Mouse (Mus musculus): Measurements from ENCODE around the gene Sod3. TPM values are rescaled to one million over a fixed set of nuclear protein-coding genes. Genes with fewer than 3 reads are reported as not detected.

Sod3 gene
- 0.23 and 0.36 TPM in 2 replicates for polyA plus RNA-seq (2015; fragmentation: Nextera tagmentation; extraction: Ambion mirVana)

- ATAC-seq (ENCODE audit: extremely low read depth, insufficient number of reproducible peaks, low FRiP score, low TSS enrichment) = no peak
- Histone ChIP-seq H3K4me3 (no peak within 1 kb of the TSS), H3K27ac (replicated peaks) (no peak within 1 kb of the TSS), H3K9me3 (no peaks in the 10 kb centered on the region), H3K4me2 (peak within 1 kb of the TSS; percentile 34), H3K27me3 (replicated peaks) (peaks cover 21% of the 10 kb centered on the region), H3K36me3 (no peaks in the 10 kb centered on the region), H3K4me1 (peaks cover 26% of the 10 kb centered on the region), H3K9ac (peak within 1 kb of the TSS; percentile 19; the same call in 1 of the 2 replicates)
- 20% methylated on average over 11 of the region's 11 CpGs for WGBS
Observed at GRCm38 (mm10) chr5:52363468-52364150, at the start of gene Sod3. TSS of gene Sod3 (plus strand) at chr5:52363791.

- no peak overlapping the region for H3K27ac ChIP-seq (replicated peaks)
- H3K27me3 ChIP-seq (replicated peaks) = no peaks in the 10 kb centered on the region
- no peaks in the 10 kb centered on the region for H3K9me3 ChIP-seq
- no peaks in the 10 kb centered on the region for H3K36me3 ChIP-seq
- no peak overlapping the region for H3K9ac ChIP-seq
- no peak overlapping the region for H3K4me3 ChIP-seq
- ATAC-seq (ENCODE audit: extremely low read depth, insufficient number of reproducible peaks, low FRiP score, low TSS enrichment) = no peak
- H3K4me1 ChIP-seq = no peaks in the 10 kb centered on the region
- WGBS = 67% methylated on average over 7 of the region's 7 CpGs
- no peak overlapping the region for H3K4me2 ChIP-seq
Observed at GRCm38 (mm10) chr5:52316926-52317325, 46.7 kb upstream of the Sod3 start.

GRCm38 (mm10) chr5:52319499-52319898, 44.1 kb upstream of the Sod3 start:
- no peaks in the 10 kb centered on the region for H3K4me1 ChIP-seq
- WGBS = 58% methylated on average over 8 of the region's 8 CpGs
- H3K4me3 ChIP-seq = no peak overlapping the region
- no peaks in the 10 kb centered on the region for H3K36me3 ChIP-seq
- H3K4me2 ChIP-seq = no peak overlapping the region
- no peak overlapping the region for H3K9ac ChIP-seq
- H3K9me3 ChIP-seq = no peaks in the 10 kb centered on the region
- ATAC-seq (ENCODE audit: extremely low read depth, insufficient number of reproducible peaks, low FRiP score, low TSS enrichment) = no peak
- no peaks in the 10 kb centered on the region for H3K27me3 ChIP-seq (replicated peaks)
- no peak overlapping the region for H3K27ac ChIP-seq (replicated peaks)

- Histone ChIP-seq H3K4me2 (no peak overlapping the region), H3K9me3 (no peaks in the 10 kb centered on the region), H3K27ac (replicated peaks) (no peak overlapping the region), H3K4me1 (peaks cover 9% of the 10 kb centered on the region; the same call in 1 of the 2 replicates), H3K9ac (no peak overlapping the region), H3K36me3 (no peaks in the 10 kb centered on the region), H3K27me3 (replicated peaks) (no peaks in the 10 kb centered on the region), H3K4me3 (no peak overlapping the region)
- no peak for ATAC-seq (ENCODE audit: extremely low read depth, insufficient number of reproducible peaks, low FRiP score, low TSS enrichment)
- WGBS = 18% methylated on average over 8 of the region's 8 CpGs
Observed at GRCm38 (mm10) chr5:52332120-52332519, 31.5 kb upstream of the Sod3 start.

GRCm38 (mm10) chr5:52335590-52335989, 28.0 kb upstream of the Sod3 start:
- H3K27me3 ChIP-seq (replicated peaks) = no peaks in the 10 kb centered on the region
- H3K36me3 ChIP-seq = no peaks in the 10 kb centered on the region
- no peak overlapping the region for H3K9ac ChIP-seq
- no peak for ATAC-seq (ENCODE audit: extremely low read depth, insufficient number of reproducible peaks, low FRiP score, low TSS enrichment)
- H3K4me3 ChIP-seq = no peak overlapping the region
- H3K4me1 ChIP-seq = peaks cover 9% of the 10 kb centered on the region; the same call in 1 of the 2 replicates
- no peak overlapping the region for H3K4me2 ChIP-seq
- H3K9me3 ChIP-seq = no peaks in the 10 kb centered on the region
- no peak overlapping the region for H3K27ac ChIP-seq (replicated peaks)
- 50% methylated on average over 3 of the region's 3 CpGs for WGBS

GRCm38 (mm10) chr5:52339134-52339533, 24.5 kb upstream of the Sod3 start:
- Histone ChIP-seq H3K9ac (no peak overlapping the region), H3K4me1 (0 out of 2 replicates have a peak, but pooled peaks cover 3% of the 10 kb centered on the region), H3K4me2 (no peak overlapping the region), H3K27ac (replicated peaks) (no peak overlapping the region), H3K36me3 (no peaks in the 10 kb centered on the region), H3K27me3 (replicated peaks) (no peaks in the 10 kb centered on the region), H3K4me3 (no peak overlapping the region), H3K9me3 (no peaks in the 10 kb centered on the region)
- WGBS = 55% methylated on average over 2 of the region's 2 CpGs
- ATAC-seq (ENCODE audit: extremely low read depth, insufficient number of reproducible peaks, low FRiP score, low TSS enrichment) = no peak

GRCm38 (mm10) chr5:52346890-52347289, 16.7 kb upstream of the Sod3 start:
- H3K27ac ChIP-seq (replicated peaks) = no peak overlapping the region
- no peaks in the 10 kb centered on the region for H3K9me3 ChIP-seq
- no peaks in the 10 kb centered on the region for H3K27me3 ChIP-seq (replicated peaks)
- no peaks in the 10 kb centered on the region for H3K4me1 ChIP-seq
- WGBS = 57% methylated on average over 2 of the region's 2 CpGs
- no peak overlapping the region for H3K4me2 ChIP-seq
- H3K36me3 ChIP-seq = no peaks in the 10 kb centered on the region
- ATAC-seq (ENCODE audit: extremely low read depth, insufficient number of reproducible peaks, low FRiP score, low TSS enrichment) = no peak
- H3K4me3 ChIP-seq = no peak overlapping the region
- no peak overlapping the region for H3K9ac ChIP-seq

GRCm38 (mm10) chr5:52350451-52350850, 13.1 kb upstream of the Sod3 start:
- Histone ChIP-seq H3K9ac (no peak overlapping the region), H3K36me3 (no peaks in the 10 kb centered on the region), H3K4me3 (no peak overlapping the region), H3K9me3 (no peaks in the 10 kb centered on the region), H3K4me2 (no peak overlapping the region), H3K27ac (replicated peaks) (no peak overlapping the region), H3K4me1 (no peaks in the 10 kb centered on the region), H3K27me3 (replicated peaks) (no peaks in the 10 kb centered on the region; the same call in 1 of the 2 replicates)
- ATAC-seq (ENCODE audit: extremely low read depth, insufficient number of reproducible peaks, low FRiP score, low TSS enrichment) = no peak
- 66% methylated on average over 2 of the region's 2 CpGs for WGBS

GRCm38 (mm10) chr5:52351561-52351960, 12.0 kb upstream of the Sod3 start:
- Histone ChIP-seq H3K4me1 (no peaks in the 10 kb centered on the region), H3K27me3 (replicated peaks) (no peaks in the 10 kb centered on the region; the same call in 1 of the 2 replicates), H3K4me3 (no peak overlapping the region), H3K9me3 (no peaks in the 10 kb centered on the region), H3K4me2 (no peak overlapping the region), H3K27ac (replicated peaks) (no peak overlapping the region), H3K36me3 (no peaks in the 10 kb centered on the region), H3K9ac (no peak overlapping the region)
- 74% methylated on average over 2 of the region's 2 CpGs for WGBS
- ATAC-seq (ENCODE audit: extremely low read depth, insufficient number of reproducible peaks, low FRiP score, low TSS enrichment) = no peak

GRCm38 (mm10) chr5:52352730-52353129, 10.9 kb upstream of the Sod3 start:
- ATAC-seq (ENCODE audit: extremely low read depth, insufficient number of reproducible peaks, low FRiP score, low TSS enrichment) = no peak
- Histone ChIP-seq H3K4me1 (no peaks in the 10 kb centered on the region), H3K4me2 (no peak overlapping the region), H3K27ac (replicated peaks) (no peak overlapping the region), H3K9ac (no peak overlapping the region), H3K27me3 (replicated peaks) (no peaks in the 10 kb centered on the region; the same call in 1 of the 2 replicates), H3K9me3 (no peaks in the 10 kb centered on the region), H3K36me3 (no peaks in the 10 kb centered on the region), H3K4me3 (no peak overlapping the region)
- WGBS = 73% methylated on average over 5 of the region's 5 CpGs

- no peak for ATAC-seq (ENCODE audit: extremely low read depth, insufficient number of reproducible peaks, low FRiP score, low TSS enrichment)
- Histone ChIP-seq H3K4me3 (no peak overlapping the region), H3K4me2 (no peak overlapping the region), H3K9me3 (no peaks in the 10 kb centered on the region), H3K27me3 (replicated peaks) (no peaks in the 10 kb centered on the region; the same call in 1 of the 2 replicates), H3K27ac (replicated peaks) (no peak overlapping the region), H3K9ac (no peak overlapping the region), H3K36me3 (no peaks in the 10 kb centered on the region), H3K4me1 (no peaks in the 10 kb centered on the region)
- WGBS = 54% methylated on average over 4 of the region's 4 CpGs
Observed at GRCm38 (mm10) chr5:52354441-52354840, 9.2 kb upstream of the Sod3 start.

GRCm38 (mm10) chr5:52355612-52356011, 8.0 kb upstream of the Sod3 start:
- no peaks in the 10 kb centered on the region for H3K9me3 ChIP-seq
- no peaks in the 10 kb centered on the region; the same call in 1 of the 2 replicates for H3K27me3 ChIP-seq (replicated peaks)
- no peak overlapping the region for H3K4me3 ChIP-seq
- H3K9ac ChIP-seq = no peak overlapping the region
- H3K4me2 ChIP-seq = no peak overlapping the region
- no peak for ATAC-seq (ENCODE audit: extremely low read depth, insufficient number of reproducible peaks, low FRiP score, low TSS enrichment)
- H3K36me3 ChIP-seq = no peaks in the 10 kb centered on the region
- 80% methylated on average over 7 of the region's 7 CpGs for WGBS
- no peak overlapping the region for H3K27ac ChIP-seq (replicated peaks)
- H3K4me1 ChIP-seq = peaks cover 9% of the 10 kb centered on the region
